Mouse (Mus musculus): ENCODE results near the gene Gm42878. TPM values are rescaled to one million over a fixed set of nuclear protein-coding genes. Genes with fewer than 3 reads are reported as not detected.

Gm42878 gene
- polyA plus RNA-seq, 1 experiment from 2014 or later: not detected

GRCm38 (mm10) chr5:121501424-121501996 is 43.8 kb downstream of the Gm42878 start:
- peak; percentile 26 for DNase-seq (ENCODE audit: low spot score)

GRCm38 (mm10) chr5:121500719-121501118 is 44.6 kb downstream of the Gm42878 start:
- no peak for DNase-seq (ENCODE audit: low spot score)

GRCm38 (mm10) chr5:121493305-121493704 is 52.0 kb downstream of the Gm42878 start:
- no peak for DNase-seq (ENCODE audit: low spot score)

GRCm38 (mm10) chr5:121484801-121485200 is 60.5 kb downstream of the Gm42878 start:
- no peak for DNase-seq (ENCODE audit: low spot score)

- DNase-seq (ENCODE audit: low spot score): peak; percentile 75
Observed at GRCm38 (mm10) chr5:121477680-121478079, 67.6 kb downstream of the Gm42878 start.

- DNase-seq (ENCODE audit: low spot score): no peak
Observed at GRCm38 (mm10) chr5:121476040-121476439, 69.2 kb downstream of the Gm42878 start.

- no peak for DNase-seq (ENCODE audit: low spot score)
Observed at GRCm38 (mm10) chr5:121474610-121475009, 70.7 kb downstream of the Gm42878 start.

GRCm38 (mm10) chr5:121472411-121472810 is 72.9 kb downstream of the Gm42878 start:
- no peak for DNase-seq (ENCODE audit: low spot score)

- DNase-seq (ENCODE audit: low spot score): no peak
Observed at GRCm38 (mm10) chr5:121469566-121469965, 75.7 kb downstream of the Gm42878 start.

Other genes with a start within 250 kb of the Gm42878 start
- gene Trafd1, start 159.8 kb downstream of the Gm42878 start, polyA plus RNA-seq (2015; fragmentation: Nextera tagmentation; extraction: Ambion mirVana): 87.5 and 90.5 TPM in 2 replicates
- 33.6 and 36.8 TPM in 2 replicates for gene Naa25, start 147.5 kb downstream of the Gm42878 start, polyA plus RNA-seq (2015; fragmentation: Nextera tagmentation; extraction: Ambion mirVana)
- gene Tmem116, start 93.6 kb downstream of the Gm42878 start, polyA plus RNA-seq (2015; fragmentation: Nextera tagmentation; extraction: Ambion mirVana): 1.5 and 2.0 TPM in 2 replicates
- 102 and 107 TPM in 2 replicates for gene Erp29, start 93.0 kb downstream of the Gm42878 start, polyA plus RNA-seq (2015; fragmentation: Nextera tagmentation; extraction: Ambion mirVana)
- gene Adam1b, start 42.0 kb downstream of the Gm42878 start, polyA plus RNA-seq (2015; fragmentation: Nextera tagmentation; extraction: Ambion mirVana): 0.05 TPM in 1 of 2 replicates, not detected in the other
- gene Adam1a, start within 50 bp of the Gm42878 start, polyA plus RNA-seq (2015; fragmentation: Nextera tagmentation; extraction: Ambion mirVana): 0.64 and 0.66 TPM in 2 replicates
- gene Mapkapk5, start 423 bp upstream of the Gm42878 start, polyA plus RNA-seq (2015; fragmentation: Nextera tagmentation; extraction: Ambion mirVana): 46.7 and 52.1 TPM in 2 replicates
- gene Aldh2, start 48.3 kb upstream of the Gm42878 start, polyA plus RNA-seq (2015; fragmentation: Nextera tagmentation; extraction: Ambion mirVana): 127 and 128 TPM in 2 replicates
- gene Acad12, start 73.5 kb upstream of the Gm42878 start, polyA plus RNA-seq (2015; fragmentation: Nextera tagmentation; extraction: Ambion mirVana): 1.3 and 1.4 TPM in 2 replicates
- 2.6 and 3.4 TPM in 2 replicates for gene Acad10, start 115.0 kb upstream of the Gm42878 start, polyA plus RNA-seq (2015; fragmentation: Nextera tagmentation; extraction: Ambion mirVana)
- 48.2 and 51.9 TPM in 2 replicates for gene Brap, start 115.1 kb upstream of the Gm42878 start, polyA plus RNA-seq (2015; fragmentation: Nextera tagmentation; extraction: Ambion mirVana)
- gene Atxn2, start 165.9 kb upstream of the Gm42878 start, polyA plus RNA-seq (2015; fragmentation: Nextera tagmentation; extraction: Ambion mirVana): 34.9 and 46.6 TPM in 2 replicates